In the genomic region with DNA sequence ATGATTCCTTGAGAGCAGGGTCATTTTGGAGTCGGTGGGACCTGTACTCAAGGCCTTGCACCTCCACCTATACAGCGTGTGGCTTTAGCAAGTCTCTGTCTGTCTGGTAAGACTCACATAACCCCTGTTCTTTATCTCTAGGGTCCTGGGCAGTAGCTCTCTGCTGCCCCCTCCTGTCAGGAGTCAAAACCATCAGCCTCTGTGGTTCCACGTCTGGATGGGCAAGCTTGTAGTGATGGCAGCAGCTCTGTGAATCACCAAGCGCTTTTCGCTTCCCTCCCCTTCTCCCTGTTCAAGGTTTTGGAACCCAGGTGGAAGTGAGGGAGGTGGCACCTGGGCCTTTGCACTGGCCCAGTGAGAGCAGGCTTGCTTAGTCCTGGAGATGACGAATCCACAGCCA, we compare ENCODE assay signal across 9 mouse cellular contexts. TPM values are rescaled to one million over a fixed set of nuclear protein-coding genes. Genes with fewer than 3 reads are reported as not detected.
DNase-seq lines count a peak whose midpoint lies in the region; ATAC-seq lines count a peak whose summit lies in the region.
"Had no signal": no experiment of that assay in that cellular context is flagged by ENCODE, and none has a peak within 500 bp of the region (broad histone marks: within the 10 kb centered on the region; RNA-seq: fewer than 3 reads in every experiment).

No protein-coding gene starts in this region.

- no peaks in the 10 kb centered on the region for H3K36me3 ChIP-seq in heart, embryonic 10.5 days
- no peaks in the 10 kb centered on the region for H3K36me3 ChIP-seq in lung, embryonic 15.5 days
- H3K36me3 ChIP-seq: liver, embryonic 15.5 days had no signal

- no peak overlapping the region for H3K27ac ChIP-seq in heart, embryonic 10.5 days
- no peak overlapping the region for H3K27ac ChIP-seq in lung, embryonic 15.5 days
- H3K27ac ChIP-seq: liver, embryonic 15.5 days had no signal

- H3K9me3 ChIP-seq in heart, embryonic 10.5 days: no peaks in the 10 kb centered on the region
- H3K9me3 ChIP-seq in lung, embryonic 15.5 days: no peaks in the 10 kb centered on the region
- H3K9me3 ChIP-seq: liver, embryonic 15.5 days had no signal

- peaks cover 7% of the 10 kb centered on the region; the same call in 1 of the 2 replicates for H3K4me1 ChIP-seq in heart, embryonic 10.5 days
- no peaks in the 10 kb centered on the region for H3K4me1 ChIP-seq in lung, embryonic 15.5 days
- H3K4me1 ChIP-seq: liver, embryonic 15.5 days had no signal

- peaks cover 62% of the 10 kb centered on the region for H3K27me3 ChIP-seq in heart, embryonic 10.5 days (ENCODE audit: insufficient read depth, poor library complexity, severe bottlenecking)
- peaks cover 7% of the 10 kb centered on the region for H3K27me3 ChIP-seq in lung, embryonic 15.5 days

- ATAC-seq in lung, embryonic 15.5 days (ENCODE audit: borderline replicate concordance, extremely low read depth, low FRiP score, low TSS enrichment): peak; percentile 31; the same call in 1 of the 2 replicates

- peak; percentile 57 to 63 for DNase-seq in cerebellum, postnatal 14 days
- no peak for DNase-seq in cerebellum, adult 9-11 months
- DNase-seq in NIH3T3 (ENCODE audit: low read depth): peak; percentile 87
- peak; percentile 61 for DNase-seq in embryo, embryonic 11.5 days (ENCODE audit: low read depth, low spot score)
- peak; percentile 85 for DNase-seq in heart, embryonic 10.5 days (ENCODE audit: low spot score)
- peak; percentile 76 for DNase-seq in kidney, postnatal 14 days
- peak; percentile 27 for DNase-seq in right cerebral cortex, postnatal 4 days

- no peak overlapping the region for H3K9ac ChIP-seq in lung, embryonic 15.5 days
- H3K9ac ChIP-seq: liver, embryonic 15.5 days had no signal

- H3K4me2 ChIP-seq in lung, embryonic 15.5 days: no peak overlapping the region
- H3K4me2 ChIP-seq: liver, embryonic 15.5 days had no signal

- WGBS in heart, embryonic 10.5 days: 24% methylated on average over 6 of the region's 6 CpGs
- WGBS in lung, embryonic 15.5 days: 29% methylated on average over 6 of the region's 6 CpGs

- no peak overlapping the region for H3K4me3 ChIP-seq in heart, embryonic 10.5 days
- no peak overlapping the region for H3K4me3 ChIP-seq in lung, embryonic 15.5 days
- H3K4me3 ChIP-seq: liver, embryonic 15.5 days had no signal

RNA-seq across cellular contexts. Expression of a gene that starts 4.5 kb away (rescaled TPM):
- not detected in 2 replicates for polyA plus RNA-seq in heart, embryonic 10.5 days (2016; fragmentation: Nextera tagmentation; extraction: Ambion mirVana)
- polyA plus RNA-seq in lung, embryonic 15.5 days (2015; fragmentation: Nextera tagmentation; extraction: Ambion mirVana): not detected in 2 replicates
- polyA plus RNA-seq: liver, embryonic 15.5 days had no signal

RNA-seq across cellular contexts. Expression of a gene that starts 12.7 kb away (rescaled TPM):
- polyA plus RNA-seq in heart, embryonic 10.5 days (2016; fragmentation: Nextera tagmentation; extraction: Ambion mirVana): 3.8 and 5.2 TPM in 2 replicates
- 5.0 TPM in 2 replicates for polyA plus RNA-seq in lung, embryonic 15.5 days (2015; fragmentation: Nextera tagmentation; extraction: Ambion mirVana)

RNA-seq across cellular contexts. Expression of a gene that starts 14.7 kb away (rescaled TPM):
- 5.7 and 8.8 TPM in 2 replicates for polyA plus RNA-seq in heart, embryonic 10.5 days (2016; fragmentation: Nextera tagmentation; extraction: Ambion mirVana)
- polyA plus RNA-seq in lung, embryonic 15.5 days (2015; fragmentation: Nextera tagmentation; extraction: Ambion mirVana): 10.2 and 12.1 TPM in 2 replicates

RNA-seq across cellular contexts. Expression of a gene that starts 14.7 kb away (rescaled TPM):
- polyA plus RNA-seq in heart, embryonic 10.5 days (2016; fragmentation: Nextera tagmentation; extraction: Ambion mirVana): 4.7 and 10.0 TPM in 2 replicates
- polyA plus RNA-seq in lung, embryonic 15.5 days (2015; fragmentation: Nextera tagmentation; extraction: Ambion mirVana): 0.78 and 0.86 TPM in 2 replicates
